Mouse (Mus musculus): ENCODE results near the gene Slc3a2. TPM values are rescaled to one million over a fixed set of nuclear protein-coding genes. Genes with fewer than 3 reads are reported as not detected.
"Not testable (repeated sequence)": the region's sequence is repeated elsewhere in the genome, so short reads cannot be mapped to it uniquely, and the experiment has no call there.

The Slc3a2 gene
- total RNA-seq, 1 experiment from 2014 or later = 88.1 TPM

DNA sequence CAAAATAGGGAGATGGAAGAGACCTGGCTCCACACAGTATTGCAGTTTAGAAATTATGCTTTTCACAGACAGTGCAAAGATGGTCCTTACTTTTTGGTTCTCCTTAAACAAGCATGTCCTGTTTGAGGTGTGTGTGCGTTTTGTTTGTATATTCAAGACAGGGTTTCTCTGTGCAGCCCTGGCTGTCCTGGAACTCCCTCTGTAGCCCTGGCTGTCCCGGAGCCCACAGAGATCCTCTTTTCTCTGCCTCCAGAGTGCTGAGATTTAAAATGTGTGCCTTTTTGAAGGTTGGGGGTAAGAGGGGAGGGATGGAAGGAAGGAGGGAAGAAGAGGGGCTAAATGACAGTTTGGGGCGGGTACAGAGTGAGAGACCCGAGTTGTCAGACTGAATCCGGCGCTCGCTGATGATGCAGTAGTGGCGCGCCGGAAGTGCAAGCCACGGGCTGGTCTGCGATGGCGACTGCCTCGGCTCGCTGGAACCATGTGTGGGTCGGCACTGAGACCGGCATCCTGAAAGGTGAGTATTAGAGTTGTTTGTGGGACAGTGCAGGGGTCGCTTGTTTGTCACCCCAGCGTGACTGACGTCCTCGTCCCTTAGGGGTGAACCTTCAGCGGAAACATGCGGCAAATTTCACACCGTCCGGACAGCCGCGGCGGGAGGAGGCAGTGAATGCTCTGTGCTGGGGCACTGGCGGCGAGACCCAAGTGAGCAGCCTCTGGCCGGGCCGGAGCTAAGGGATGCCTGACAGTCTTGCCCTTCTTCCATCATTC is 12.4 kb upstream of the Slc3a2 start, which contains the start of gene Wdr74:
Gene Wdr74, plus strand, starts transcription at position 439 of the 771 bp plus-strand sequence.
- ATAC-seq (replicated peaks in 1 of 2; ENCODE audit: insufficient read depth in 1 of 2, low FRiP score in 2 of 2, low TSS enrichment in 1 of 2, low read depth in 1 of 2, poor library complexity in 2 of 2, severe bottlenecking in 2 of 2) = peak; percentile 95 to 99

DNA sequence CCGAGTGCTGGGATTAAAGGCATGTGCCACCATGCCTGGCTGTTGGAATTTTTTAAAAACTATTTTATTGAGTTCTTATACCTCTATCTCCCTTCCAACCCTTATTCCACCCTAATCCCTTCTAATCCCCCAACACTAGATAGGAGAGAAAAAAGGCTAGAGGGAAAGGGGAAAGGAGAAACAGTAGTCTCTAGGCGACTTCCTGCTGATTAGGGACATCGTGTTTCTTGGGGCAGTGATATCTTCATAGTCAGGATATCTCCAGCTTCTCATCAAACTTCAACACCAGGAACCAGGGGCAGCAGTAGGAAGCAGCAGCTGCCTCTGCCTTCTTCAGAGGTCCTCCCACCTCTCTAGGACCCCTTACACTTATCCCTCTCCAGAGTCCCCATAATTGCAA is 11.2 kb upstream of the Slc3a2 start:
- ATAC-seq (replicated peaks in 1 of 2; ENCODE audit: insufficient read depth in 1 of 2, low FRiP score in 2 of 2, low TSS enrichment in 1 of 2, low read depth in 1 of 2, poor library complexity in 2 of 2, severe bottlenecking in 2 of 2) = no peak

DNA sequence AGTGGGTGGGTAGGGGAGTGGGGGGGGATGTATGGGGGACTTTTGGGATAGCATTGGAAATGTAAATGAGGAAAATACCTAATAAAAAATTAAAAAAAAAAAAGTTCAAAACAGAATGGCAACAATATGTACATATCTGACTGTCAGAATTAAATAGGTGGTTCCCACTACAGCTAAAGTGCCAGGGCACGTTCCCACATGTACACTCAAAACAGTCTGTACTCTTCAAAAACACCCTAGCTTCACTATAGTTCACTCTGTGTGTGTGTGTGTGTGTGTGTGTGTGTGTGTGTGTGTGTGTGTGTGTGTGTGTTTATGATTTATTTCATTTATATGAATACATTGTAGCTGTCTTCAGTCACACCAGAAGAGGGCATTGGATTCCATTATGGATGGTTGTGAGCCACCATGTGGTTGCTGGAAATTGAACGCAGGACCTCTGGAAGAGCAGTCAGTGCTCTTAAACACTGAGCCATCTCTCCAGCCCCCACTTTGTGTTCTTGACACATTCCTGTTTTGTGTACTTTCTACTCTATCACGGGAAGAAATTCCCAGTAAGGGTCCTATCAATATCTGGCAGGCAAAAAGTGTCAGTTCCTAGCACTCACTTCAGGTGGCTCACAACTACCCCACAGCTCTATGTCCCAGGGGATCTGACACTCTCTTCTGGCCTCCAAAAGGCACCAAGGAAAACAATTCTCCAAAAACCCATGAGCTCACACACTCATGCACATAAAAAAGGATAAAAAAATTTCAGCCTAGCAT is 5.3 kb upstream of the Slc3a2 start:
- not testable (repeated sequence) for ATAC-seq (replicated peaks in 1 of 2; ENCODE audit: insufficient read depth in 1 of 2, low FRiP score in 2 of 2, low TSS enrichment in 1 of 2, low read depth in 1 of 2, poor library complexity in 2 of 2, severe bottlenecking in 2 of 2)

DNA sequence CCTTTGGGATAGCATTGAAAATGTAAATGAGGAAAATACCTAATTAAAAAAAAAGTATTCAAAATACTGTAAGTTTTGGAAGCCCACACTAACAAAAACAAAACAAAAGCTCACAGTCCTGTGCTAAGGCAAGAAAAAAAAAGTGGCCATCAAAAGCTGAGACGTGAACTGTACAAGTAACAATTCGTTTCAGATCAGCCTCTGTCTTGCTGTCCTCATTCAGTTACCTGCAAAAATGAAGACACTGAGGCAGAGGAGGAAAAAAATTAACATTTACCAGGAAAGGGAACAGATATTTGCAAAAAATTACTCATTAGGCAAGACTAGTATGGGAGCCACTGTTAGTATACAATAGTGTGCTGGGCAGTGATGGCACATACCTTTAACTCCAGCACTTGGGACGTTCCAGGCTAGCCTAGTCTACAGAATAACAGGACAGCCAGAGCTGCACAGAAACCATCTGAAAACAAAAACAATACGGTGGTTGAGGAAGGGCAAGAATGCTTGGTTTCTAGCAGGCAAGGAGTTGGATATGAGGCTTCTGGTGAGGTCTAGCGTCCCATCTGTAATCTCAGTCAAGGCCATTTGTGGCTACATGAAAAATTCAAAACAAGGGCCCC is 4.4 kb upstream of the Slc3a2 start:
- ATAC-seq (replicated peaks in 1 of 2; ENCODE audit: insufficient read depth in 1 of 2, low FRiP score in 2 of 2, low TSS enrichment in 1 of 2, low read depth in 1 of 2, poor library complexity in 2 of 2, severe bottlenecking in 2 of 2) = no peak

- ATAC-seq (replicated peaks in 1 of 2; ENCODE audit: insufficient read depth in 1 of 2, low FRiP score in 2 of 2, low TSS enrichment in 1 of 2, low read depth in 1 of 2, poor library complexity in 2 of 2, severe bottlenecking in 2 of 2) = no peak
Measured at GRCm38 (mm10) chr19:8726609-8727390, 3.6 kb upstream of the Slc3a2 start.

GRCm38 (mm10) chr19:8725081-8725613 is 2.0 kb upstream of the Slc3a2 start:
- no peak for ATAC-seq (replicated peaks in 1 of 2; ENCODE audit: insufficient read depth in 1 of 2, low FRiP score in 2 of 2, low TSS enrichment in 1 of 2, low read depth in 1 of 2, poor library complexity in 2 of 2, severe bottlenecking in 2 of 2)

DNA sequence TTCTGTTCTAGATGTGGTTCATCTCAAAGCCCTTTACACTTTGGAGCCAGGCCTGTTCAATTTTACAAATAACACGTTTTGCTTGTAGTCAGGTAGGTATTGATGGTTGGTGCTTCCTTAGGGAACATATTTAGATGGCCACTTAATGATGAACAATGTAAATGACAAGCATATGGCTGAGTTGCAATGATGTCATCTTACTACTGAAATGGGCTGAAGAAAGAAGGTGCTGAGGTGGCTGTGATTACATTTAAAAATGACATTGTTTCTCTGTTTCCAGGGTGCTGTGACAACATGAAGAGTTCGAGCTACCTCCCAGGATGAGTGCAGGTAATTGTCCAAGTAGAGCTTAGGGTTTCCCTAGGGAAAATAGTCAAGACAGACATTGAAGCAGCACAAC is 1.2 kb upstream of the Slc3a2 start:
- no peak for ATAC-seq (replicated peaks in 1 of 2; ENCODE audit: insufficient read depth in 1 of 2, low FRiP score in 2 of 2, low TSS enrichment in 1 of 2, low read depth in 1 of 2, poor library complexity in 2 of 2, severe bottlenecking in 2 of 2)

DNA sequence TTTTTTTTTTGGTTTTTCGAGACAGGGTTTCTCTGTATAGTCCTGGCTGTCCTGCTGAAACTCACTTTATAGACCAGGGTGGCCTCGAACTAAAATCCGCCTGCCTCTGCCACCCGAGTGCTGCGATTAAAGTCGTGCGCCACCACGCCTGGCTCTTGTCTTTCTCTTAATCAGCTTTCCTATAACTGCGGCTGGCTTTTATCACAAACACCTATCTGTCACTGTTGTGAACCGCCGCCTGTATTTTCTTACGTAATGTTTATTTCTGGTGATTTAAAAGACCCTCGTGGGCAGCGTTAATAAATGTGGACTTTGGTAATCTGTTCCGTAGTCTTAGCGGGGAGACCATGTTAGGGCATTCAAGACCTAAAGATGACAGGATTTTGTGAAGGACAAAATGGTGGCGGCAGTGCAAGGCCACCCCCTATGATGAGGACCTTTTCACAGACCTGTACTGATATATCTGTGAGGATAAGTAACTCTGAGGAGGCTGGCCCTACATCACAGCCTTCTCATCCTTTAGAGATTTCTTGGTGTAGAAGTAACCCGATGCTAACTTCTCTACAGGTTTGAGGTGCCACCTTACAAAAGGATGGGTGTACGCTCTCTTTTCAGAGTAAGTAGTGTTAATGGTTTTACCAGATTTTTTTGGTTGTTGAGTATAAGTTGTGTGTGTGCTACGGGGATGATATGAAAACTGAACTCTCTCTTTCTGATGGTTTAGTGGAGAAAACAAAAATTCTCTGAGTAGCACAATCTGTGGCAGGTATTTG is 591 bp upstream of the Slc3a2 start:
- no peak for ATAC-seq (replicated peaks in 1 of 2; ENCODE audit: insufficient read depth in 1 of 2, low FRiP score in 2 of 2, low TSS enrichment in 1 of 2, low read depth in 1 of 2, poor library complexity in 2 of 2, severe bottlenecking in 2 of 2)

DNA sequence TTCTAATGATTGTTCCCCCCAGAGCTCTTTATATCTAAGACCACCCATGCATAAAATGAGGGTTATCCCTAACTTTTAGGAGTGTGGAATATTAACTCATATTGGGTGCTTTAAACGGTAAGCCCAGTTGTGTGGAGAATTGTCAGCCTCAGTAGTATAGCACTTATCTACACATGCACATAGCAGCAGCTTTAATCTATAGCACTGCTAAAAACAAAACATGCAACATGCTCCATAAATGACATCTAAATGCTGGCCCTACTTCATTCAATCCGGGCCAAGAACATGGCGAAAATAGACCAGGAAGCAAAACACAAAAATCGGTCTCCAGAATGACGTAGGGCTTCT is 636 bp downstream of the Slc3a2 start:
- ATAC-seq (replicated peaks in 1 of 2; ENCODE audit: insufficient read depth in 1 of 2, low FRiP score in 2 of 2, low TSS enrichment in 1 of 2, low read depth in 1 of 2, poor library complexity in 2 of 2, severe bottlenecking in 2 of 2) = no peak

DNA sequence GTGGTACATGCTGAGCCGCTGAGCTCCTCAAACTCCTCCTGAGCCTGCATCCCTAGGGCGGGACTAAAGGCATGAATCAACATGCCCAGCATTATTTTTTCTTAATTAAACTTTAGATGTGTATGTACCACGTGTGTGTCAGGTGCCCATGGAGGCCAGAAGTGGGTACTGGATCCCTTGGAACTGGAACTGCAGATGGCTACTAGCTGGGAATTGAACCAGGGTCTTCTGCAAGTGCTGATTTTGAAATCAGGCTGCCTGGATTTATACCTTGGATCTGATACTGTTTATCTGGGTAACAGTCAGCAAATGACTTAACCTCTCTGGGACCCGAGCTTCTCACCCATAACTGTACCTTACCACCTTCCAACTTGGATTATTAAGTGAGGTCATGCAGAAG is 1.1 kb downstream of the Slc3a2 start:
- no peak for ATAC-seq (replicated peaks in 1 of 2; ENCODE audit: insufficient read depth in 1 of 2, low FRiP score in 2 of 2, low TSS enrichment in 1 of 2, low read depth in 1 of 2, poor library complexity in 2 of 2, severe bottlenecking in 2 of 2)

DNA sequence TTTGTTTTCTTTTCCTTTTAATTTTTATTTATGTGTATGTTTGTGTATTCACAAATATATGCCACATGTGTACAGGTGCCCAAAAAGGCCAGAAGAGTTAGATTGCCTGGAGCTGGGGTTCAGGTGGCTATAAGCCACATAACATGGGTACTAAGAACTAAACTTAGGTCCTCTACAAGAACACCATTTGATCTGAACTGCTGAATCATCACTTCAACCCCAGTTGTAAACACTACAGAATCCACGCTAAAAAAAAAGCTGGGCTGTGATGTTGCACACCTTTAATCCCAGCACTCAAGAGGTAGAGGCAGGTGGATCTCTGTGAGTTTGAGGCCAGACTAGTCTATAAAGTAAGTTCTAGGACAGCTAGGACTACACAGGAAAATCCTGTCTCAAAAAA is 1.8 kb downstream of the Slc3a2 start:
- ATAC-seq (replicated peaks in 1 of 2; ENCODE audit: insufficient read depth in 1 of 2, low FRiP score in 2 of 2, low TSS enrichment in 1 of 2, low read depth in 1 of 2, poor library complexity in 2 of 2, severe bottlenecking in 2 of 2) = no peak

- ATAC-seq (replicated peaks in 1 of 2; ENCODE audit: insufficient read depth in 1 of 2, low FRiP score in 2 of 2, low TSS enrichment in 1 of 2, low read depth in 1 of 2, poor library complexity in 2 of 2, severe bottlenecking in 2 of 2) = not testable (repeated sequence)
Measured at GRCm38 (mm10) chr19:8719037-8719436, 4.1 kb downstream of the Slc3a2 start.

- ATAC-seq (replicated peaks in 1 of 2; ENCODE audit: insufficient read depth in 1 of 2, low FRiP score in 2 of 2, low TSS enrichment in 1 of 2, low read depth in 1 of 2, poor library complexity in 2 of 2, severe bottlenecking in 2 of 2) = peak; percentile 40 to 47; a peak in 1 of 4 replicates
Measured at GRCm38 (mm10) chr19:8718357-8718756, 4.8 kb downstream of the Slc3a2 start.

DNA sequence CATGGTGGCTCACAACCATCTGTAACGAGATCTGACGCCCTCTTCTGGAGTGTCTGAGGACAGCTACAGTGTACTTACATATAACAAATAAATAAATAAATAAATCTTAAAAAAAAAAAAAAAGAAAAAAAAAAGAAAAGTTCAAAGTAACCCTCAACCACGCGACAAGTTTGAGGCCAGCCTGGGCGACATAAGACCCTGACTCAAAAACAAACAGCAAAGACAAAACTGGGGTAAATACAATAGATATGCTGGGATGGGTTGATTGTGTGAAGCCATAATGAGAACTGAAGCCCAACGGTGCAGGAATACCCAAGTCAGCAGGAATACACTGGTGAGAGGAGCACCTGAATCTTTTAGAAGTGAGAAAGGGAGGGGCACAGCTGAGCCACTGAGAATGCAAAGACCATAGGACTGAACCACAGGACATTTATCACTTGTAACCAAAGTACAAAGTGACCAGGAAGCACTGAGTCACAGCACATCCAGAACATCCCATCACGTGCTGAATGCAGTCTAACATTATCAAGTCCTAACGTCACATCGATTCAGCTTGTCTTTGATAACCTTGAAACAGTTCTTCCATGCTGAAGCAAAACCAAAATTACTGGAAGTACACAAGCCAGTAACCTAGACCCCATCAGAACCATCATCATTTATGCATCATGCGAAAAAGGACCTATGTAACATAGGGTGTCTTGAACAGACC is 6.2 kb downstream of the Slc3a2 start:
- ATAC-seq (replicated peaks in 1 of 2; ENCODE audit: insufficient read depth in 1 of 2, low FRiP score in 2 of 2, low TSS enrichment in 1 of 2, low read depth in 1 of 2, poor library complexity in 2 of 2, severe bottlenecking in 2 of 2) = no peak

GRCm38 (mm10) chr19:8715868-8716766 is 7.1 kb downstream of the Slc3a2 start:
- ATAC-seq (replicated peaks in 1 of 2; ENCODE audit: insufficient read depth in 1 of 2, low FRiP score in 2 of 2, low TSS enrichment in 1 of 2, low read depth in 1 of 2, poor library complexity in 2 of 2, severe bottlenecking in 2 of 2) = no peak
